Mouse (Mus musculus) B cell, adult 2 months (primary cell): ENCODE measurements at regions not wholly inside any gene's neighbourhood (a gene's known extent, or its start where the extent isn't known, plus 50 kb on each side); places are given as distances from the start of the nearest gene placed in this dataset.
A peak's percentile ranks its signal among the peaks of the same experiment; 100 is the strongest.

ENCODE experiments used
- DNase-seq, 2 experiments: peaks; one replicate each; pipeline ENCODE4 v3.0.0; 2022

- DNase-seq: no peak
Observed at GRCm38 (mm10) chr1:47093289-47093947, 200.8 kb upstream of the Slc39a10 start.

- DNase-seq: no peak
Observed at GRCm38 (mm10) chr1:47076423-47076822, 183.8 kb upstream of the Slc39a10 start.

GRCm38 (mm10) chr1:47058149-47058548 lies 165.5 kb upstream of the Slc39a10 start:
- DNase-seq: no peak

DNA sequence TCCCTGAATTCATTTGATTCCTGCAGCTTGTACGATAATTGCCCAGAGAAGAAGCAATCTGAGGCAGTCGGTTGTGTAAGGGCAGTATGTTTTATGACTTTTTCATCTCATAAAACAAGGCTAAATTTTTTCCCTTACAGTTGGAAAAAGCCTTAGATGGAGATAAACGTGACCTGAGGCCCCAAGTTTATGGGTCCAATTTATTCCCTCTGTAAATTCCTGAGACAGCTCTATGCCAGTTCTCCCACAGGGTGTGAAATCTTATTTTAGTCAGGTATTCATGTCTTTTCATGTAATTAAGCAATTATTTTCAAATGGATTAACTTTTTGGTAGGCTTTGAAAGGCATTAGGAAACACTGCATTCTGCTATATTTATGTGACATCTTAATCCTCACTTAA lies 164.7 kb upstream of the Slc39a10 start:
- DNase-seq: no peak

GRCm38 (mm10) chr1:47051109-47051508 lies 158.5 kb upstream of the Slc39a10 start:
- no peak for DNase-seq

GRCm38 (mm10) chr1:47050492-47050891 lies 157.8 kb upstream of the Slc39a10 start:
- no peak for DNase-seq

DNA sequence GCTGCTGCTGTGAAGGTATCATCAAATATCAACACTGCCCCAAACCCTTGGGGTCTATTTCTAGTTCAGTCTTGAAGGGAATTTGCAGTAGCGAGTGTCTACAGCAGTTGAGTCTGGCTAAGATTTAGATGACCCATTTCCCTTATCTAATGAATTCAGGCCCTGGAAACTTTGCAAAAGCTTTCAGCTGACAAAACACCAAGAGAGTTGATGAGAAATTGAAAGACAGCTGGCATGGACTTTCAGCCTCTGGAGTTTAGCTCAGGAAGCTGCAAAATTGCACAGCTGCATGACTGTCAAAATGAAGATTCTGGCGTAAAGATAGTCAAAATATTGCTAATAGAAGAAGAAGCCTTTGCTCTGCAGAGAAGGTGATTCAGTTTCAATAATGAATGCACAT lies 144.9 kb upstream of the Slc39a10 start:
- no peak for DNase-seq

DNA sequence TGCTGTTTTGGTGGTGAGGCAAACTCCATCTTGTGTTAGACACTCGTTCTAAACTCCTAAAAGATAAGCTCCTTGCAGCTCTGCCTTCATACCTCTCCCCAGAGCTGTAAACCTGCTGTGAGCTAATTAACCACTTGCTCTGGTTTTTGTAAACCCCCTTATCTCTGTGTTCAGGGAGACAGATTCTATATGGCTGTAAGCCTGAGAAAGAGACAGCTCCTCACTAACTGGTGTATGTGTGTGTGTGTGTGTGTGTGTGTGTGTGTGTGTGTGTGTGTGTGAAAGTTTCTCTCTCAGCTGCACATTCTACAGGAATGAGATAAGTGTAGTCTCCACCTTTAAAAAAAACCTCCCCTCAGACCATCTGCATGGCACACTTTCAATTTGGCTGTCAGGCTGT lies 126.7 kb upstream of the Slc39a10 start:
- DNase-seq: no peak

DNA sequence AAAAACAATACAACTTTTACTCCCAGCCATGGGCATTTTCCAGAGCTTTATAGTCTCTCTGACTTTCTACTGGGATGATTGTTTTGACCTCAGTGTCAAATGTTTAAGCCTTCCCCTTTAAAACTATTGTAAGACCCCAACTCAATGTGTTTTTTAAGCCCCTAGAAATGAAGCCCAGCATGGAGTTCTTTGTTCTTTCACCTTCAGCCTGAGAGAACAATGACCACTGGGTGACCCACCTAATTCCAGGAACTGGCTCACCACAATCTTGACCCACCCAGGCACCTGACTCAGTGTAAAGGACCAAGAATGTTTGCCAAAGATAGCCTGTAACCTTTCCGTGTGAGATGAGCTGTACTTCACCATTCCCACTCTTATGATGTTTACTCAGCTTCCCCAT lies 121.9 kb upstream of the Slc39a10 start:
- no peak for DNase-seq

GRCm38 (mm10) chr1:47003746-47004145 lies 111.1 kb upstream of the Slc39a10 start:
- DNase-seq: no peak

DNA sequence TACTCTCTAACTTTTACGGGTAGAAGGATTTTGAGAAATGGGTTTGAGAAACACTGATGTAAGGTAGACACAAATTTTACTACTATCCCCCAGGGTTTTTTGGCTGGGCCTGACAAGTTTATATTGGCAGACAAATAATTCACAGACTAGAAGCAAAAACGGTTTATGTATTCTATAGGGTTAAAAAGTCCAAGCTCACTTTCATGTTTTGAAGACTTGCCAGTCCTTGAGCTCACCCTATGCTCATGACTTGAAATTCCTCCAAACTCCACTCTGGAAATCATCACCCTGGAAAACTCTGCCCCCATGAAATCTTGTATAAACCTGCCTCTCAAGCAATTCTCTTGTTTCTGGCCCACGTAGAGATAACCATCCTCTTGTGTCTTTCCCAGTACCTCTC lies 106.7 kb upstream of the Slc39a10 start:
- no peak for DNase-seq

DNA sequence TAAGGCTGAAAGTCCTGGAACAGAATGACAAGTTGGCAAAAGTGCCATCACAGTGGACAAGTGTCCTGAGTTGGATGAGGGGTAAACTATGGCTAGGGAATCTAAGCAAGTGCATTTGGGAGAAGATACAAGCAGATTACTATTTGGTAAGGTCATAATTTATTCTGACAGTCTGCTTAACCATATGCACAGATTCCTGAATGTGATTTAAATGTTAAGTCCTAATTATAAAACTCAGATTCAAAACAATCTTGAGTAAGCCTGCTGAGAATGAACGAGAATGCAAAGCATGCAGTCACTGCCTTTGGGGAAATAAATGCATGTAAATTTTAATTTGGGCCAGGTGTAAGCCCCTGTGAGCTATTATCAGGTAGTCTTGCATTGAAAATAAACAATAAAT lies 93.3 kb upstream of the Slc39a10 start:
- DNase-seq: no peak

GRCm38 (mm10) chr1:46983093-46983492 lies 90.4 kb upstream of the Slc39a10 start:
- no peak for DNase-seq

DNA sequence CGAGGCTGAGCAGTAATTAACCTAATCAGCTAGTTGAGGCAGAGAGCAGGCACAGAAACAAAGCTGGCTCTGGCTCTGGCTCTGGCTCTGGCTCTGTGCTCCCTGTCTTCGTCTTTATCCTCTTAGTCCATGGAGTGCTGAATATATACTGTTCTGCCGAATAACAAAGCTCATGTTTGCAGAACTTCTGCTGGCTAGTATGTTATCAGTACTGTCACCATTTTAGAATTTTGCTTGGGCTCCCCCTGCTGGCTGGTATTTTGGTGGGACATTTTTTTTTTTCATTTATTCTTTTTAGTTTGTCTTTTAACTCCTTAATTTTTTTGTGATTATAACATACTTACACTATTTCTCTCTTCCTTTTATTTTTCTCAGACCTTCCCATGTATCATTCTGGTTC lies 77.8 kb upstream of the Slc39a10 start:
- DNase-seq: peak; percentile 77 to 79

DNA sequence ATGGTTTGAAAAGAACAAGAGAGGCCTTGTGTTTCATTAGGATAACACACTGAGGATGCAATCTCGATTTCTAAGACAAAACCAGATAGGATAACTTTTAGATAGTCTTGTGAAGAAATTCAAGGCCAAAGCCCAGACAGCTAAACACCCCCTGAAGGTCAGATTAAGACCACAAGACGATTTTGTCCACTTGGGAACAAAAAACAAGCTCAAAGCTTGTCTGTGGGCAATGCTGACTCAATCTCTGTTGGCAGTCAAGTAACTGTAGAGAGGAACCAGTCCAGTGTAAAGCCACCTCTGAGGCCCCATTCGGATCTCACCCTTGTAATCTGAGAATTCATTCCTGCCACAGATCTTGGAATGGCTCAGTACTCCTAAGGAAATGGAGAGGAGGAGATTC lies 75.7 kb upstream of the Slc39a10 start:
- DNase-seq: no peak

DNA sequence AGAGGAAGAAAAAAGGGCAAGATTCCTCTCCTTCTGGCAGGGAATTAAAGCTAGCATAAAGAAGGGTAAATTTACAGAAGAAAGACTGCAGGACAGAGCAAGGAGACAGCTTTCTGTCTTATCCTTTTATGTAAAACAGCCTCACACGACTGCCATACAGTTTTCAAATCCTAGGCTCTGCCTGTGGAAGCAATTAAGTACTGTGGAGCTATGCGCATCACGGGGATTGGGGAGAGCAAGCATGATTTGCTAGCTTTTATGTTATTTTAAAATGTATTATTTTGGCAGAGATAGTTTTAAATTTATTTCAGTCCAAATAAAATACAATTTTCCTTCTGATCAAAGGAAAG lies 74.2 kb upstream of the Slc39a10 start:
- no peak for DNase-seq

GRCm38 (mm10) chr1:46965996-46966916 lies 73.6 kb upstream of the Slc39a10 start:
- DNase-seq: no peak

DNA sequence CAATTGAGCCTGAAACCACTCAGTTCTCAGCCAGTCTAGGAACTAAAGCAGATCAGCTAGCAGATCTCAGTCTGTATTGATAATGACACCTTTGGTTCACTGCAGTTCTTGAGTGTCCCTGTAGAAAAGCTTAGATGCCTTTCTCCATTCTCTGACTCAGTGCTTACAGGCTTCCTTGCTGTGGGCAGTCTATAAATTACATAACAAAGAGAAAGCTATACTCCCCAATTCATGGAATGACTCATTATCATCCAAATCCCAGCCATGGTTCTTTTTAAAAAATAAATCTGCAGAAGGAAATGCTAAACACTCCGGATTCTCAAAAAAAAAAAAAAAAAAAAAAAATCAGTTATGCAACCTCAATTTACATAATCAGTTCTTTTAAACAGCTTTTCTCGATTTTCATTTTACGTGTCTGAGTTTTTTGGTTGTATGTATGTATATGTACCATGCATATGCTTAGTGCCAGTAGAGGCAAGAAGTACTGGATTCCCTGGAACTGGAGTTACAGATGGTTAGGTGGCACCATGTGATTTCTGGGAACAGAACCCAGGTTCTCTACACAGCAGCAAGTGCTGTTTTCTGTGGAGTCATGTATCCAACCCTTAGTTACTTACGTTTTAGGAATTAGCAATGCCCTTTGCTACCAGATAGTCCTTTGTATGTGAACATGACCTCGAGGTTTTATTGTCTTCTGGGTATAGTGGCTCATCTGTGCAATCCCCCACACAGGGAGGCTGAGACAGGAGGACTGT lies 71.5 kb upstream of the Slc39a10 start:
- no peak for DNase-seq
